Mouse (Mus musculus) adrenal gland, postnatal 14 days (tissue): ENCODE data around the gene Cdh4. TPM values are rescaled to one million over a fixed set of nuclear protein-coding genes. Genes with fewer than 3 reads are reported as not detected.
A peak's percentile ranks its signal among the peaks of the same experiment; 100 is the strongest.

ENCODE experiments used
- DNase-seq: peaks from one replicate; pipeline ENCODE4 v3.0.0; 2021; ENCODE audit warnings: mixed read lengths
- total RNA-seq: library from RNA; stranded (reverse); gene quantifications from 2 replicates; pipeline ENCODE4 v1.2.3, GENCODE M21; 2021

The Cdh4 gene
- total RNA-seq, 1 experiment from 2014 or later = 5.4 TPM

DNA sequence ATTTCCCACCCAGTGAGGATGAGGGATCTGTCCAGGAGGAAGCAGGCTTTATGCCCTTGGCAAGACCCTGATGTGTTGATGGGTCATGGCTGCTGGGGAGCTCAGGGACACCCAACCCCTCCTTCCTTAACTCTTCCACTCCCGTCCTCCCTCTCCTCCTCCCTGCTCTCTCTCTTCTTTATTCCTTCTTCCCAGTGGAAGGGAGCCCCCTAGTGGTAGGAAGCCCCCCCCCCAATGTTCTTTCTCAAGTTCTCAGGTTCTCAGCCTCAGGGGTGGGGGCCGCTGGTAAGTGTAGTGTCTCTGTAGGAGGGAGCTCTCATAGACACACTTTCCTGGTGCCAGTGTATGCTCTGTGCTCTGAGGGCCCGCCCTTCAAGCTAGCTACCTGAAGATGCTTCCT is 421.0 kb downstream of the Cdh4 start:
- DNase-seq = peak; percentile 36

DNA sequence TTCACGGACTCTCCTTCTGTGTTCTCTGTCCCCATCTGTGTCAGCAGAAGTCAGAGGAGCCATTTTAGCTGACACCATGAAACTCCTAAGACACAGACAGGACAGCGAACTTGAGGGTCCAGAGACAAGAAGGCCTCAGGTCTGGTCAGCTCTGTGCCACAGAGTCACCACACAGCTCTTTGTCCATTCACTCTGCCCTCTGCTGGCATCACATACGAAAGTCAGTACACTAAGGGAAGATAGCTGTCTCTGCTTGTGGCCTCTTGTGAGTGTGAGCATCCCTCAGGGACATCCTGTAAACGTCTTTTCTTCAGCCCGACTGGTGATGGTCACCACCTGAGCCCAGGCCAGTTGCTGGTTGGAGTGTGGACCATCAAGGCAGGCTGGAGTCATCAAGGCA is 422.9 kb downstream of the Cdh4 start:
- DNase-seq = no peak

DNA sequence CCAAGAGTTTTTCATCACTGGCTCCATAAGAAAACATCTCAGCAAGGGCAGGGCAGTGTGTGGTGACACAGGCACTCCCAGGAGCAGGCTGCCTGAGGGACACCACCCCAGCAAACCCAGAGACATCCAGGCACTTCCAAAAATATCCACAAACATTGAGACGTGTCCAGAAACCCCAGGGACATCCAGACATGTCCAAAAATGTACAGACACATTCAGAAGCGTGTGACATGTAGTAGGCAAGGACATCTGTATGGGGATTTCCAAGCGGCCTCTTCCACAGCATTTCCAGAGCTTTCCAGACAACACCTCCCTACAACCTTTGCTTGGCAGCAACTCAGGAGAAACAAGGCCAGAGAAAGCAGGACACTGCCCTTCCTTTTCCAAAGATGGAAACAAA is 425.4 kb downstream of the Cdh4 start:
- DNase-seq = no peak

DNA sequence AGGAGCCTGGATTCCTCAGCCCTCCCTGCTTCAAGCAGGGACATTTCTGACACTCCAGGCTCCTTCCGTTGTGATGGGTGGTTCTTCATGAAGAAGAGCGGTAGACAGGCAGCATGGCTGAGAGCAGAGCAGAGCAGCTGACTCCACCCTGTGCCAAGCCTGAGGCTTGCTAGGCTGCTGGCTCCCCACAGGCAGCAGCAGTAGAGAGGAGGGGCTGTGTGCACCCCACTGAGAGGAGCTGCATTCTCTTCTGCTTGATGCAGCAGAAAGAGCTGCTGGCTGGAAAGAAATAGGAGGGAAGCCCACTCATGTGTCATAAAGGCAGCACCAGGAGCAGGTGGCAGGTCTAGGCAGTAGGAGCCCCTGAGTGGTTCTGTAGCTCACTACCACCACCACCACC is 427.6 kb downstream of the Cdh4 start:
- no peak for DNase-seq

DNA sequence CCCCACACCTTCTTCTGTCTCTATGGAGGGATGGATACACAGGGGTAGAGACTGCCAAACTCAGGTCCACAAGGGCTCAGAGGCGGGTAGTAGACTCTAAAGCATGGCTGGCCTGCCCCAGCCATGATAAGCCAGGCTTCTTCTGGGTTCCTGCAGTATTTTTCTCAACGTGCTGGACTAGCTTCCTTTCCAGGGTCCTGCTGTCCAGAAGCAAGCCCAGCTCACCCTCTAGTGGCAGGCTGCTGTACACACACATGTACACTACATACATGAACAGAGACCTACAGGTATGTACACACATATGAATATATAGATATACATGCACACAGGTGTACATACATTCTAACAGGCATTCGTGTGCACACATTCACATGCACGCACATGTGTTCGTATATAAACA is 430.5 kb downstream of the Cdh4 start:
- DNase-seq = peak; percentile 36

DNA sequence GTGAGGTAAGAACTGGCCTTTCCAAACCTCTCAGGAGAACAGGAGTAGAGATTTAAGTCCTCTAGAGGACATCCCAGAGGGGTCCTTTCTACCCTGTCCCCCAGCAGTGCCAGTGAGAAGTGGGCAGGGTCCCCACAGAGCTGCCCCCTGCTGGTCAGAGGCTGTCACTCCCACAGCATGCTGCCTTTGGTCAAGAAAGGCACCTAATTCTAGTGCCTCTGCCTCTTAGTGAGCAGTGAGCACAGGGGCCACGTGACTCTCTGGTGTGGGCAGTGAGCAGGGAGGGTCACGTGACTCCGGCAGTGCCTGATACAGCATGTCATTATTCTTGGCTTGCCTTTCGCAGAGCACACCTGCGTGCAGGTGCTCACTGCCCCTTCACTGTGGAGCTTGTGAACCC is 431.1 kb downstream of the Cdh4 start:
- peak; percentile 21 for DNase-seq

DNA sequence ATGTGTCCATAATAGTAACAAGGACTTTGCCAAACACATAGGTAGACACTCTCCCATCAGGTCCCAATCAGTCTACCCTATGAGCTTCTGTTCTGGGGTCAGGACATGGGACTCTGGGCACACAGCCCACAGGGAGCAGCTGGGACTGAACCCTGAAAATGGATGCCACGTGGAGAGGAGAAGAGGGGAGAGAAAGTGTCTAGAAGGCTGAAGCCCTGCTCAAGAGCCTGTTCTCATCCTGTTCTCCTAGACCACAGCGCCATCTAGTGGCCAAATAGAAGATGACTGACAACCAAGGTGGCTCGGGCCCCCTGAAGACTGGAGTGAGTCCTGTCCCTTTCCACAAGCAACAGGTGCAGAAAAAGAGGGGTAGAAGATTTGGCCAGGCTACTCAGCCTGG is 432.9 kb downstream of the Cdh4 start:
- DNase-seq = peak; percentile 81

DNA sequence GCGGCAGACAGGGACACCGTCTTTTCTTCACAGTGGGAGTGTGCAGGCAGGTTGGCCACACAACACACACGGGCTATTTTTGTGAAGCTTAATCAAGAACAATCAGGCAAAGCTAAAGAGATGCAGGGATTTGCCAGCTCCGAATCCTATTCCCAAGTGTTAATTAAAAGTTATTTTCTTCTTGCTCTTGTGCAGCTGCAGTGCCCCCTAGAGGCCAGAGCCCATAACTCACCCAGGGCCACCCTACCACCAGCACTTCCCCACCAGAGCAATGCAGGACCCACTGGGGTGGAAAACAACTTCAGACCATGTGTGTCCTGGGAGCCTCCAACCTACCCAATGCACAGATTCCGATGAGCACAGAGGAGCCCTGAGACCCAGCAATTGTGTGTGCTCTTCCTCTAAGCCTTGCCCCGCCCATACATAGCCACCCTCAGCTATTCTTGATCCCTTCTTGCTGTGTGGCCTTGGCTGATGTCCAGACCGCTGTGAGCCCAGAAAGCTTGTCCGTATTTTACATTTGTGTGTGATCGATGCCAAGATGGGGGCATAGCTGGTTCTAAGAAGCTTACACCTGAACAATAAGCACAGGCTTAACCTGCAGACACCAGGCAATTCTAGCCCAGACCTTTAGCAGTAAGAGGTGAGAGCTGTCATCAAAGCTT is 435.5 kb downstream of the Cdh4 start:
- DNase-seq = peak; percentile 56

DNA sequence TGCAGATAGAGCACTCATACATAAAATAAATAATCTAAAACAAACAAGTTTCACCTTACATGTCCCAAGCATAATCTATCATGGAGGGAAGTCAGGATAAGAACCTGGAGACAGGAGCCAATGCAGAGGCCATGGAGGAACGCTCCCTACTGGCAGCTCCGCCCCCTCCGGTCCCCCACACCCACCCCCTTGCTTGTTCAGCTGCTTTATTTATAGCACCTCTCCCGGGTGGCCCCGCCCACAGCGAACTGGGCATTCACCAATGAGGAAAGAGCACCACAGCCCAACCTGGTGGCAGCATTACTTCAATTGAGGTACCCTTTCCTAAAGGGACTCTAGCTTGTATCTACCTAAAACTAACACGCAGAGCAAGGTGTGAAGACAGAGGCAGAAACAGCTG is 442.3 kb downstream of the Cdh4 start:
- no peak for DNase-seq

DNA sequence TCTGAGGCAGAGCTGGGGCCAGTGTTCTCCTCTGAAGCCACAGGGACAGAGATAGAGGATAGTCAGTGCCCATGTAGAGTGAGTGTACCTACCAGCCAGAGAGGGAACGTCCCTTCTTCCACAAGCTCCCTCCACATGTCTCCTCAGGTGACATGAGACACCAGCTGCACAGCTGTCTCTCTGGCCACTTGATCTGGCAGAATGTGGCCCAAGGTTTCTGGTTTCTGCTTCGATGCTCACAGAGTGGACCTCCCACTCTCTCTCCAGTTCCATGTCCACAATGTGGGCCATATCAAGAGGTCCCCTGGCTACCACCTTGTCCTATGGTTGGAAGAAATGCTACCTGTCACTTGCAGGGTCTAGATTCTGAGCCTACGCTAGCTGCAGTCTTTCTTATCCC is 448.8 kb downstream of the Cdh4 start:
- DNase-seq = no peak

DNA sequence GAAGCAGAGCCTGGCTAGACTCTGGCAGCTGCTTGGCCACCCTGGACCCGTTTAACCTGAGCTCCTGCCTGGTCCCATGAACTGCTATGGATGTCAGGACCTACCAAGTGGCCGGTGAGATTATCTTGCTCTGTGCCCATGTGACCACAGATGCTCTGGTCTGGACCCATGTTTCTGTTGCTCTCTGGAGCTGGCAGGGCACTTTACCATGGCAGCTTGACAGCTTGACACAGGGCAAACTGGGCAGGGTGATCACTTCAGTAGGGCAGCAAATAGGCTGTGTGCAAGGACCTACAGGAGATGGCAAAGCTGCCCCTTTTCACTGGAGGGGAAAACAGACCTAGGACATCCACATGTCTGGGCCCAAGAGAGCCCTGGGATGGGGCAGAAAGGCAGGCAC is 454.7 kb downstream of the Cdh4 start:
- no peak for DNase-seq

DNA sequence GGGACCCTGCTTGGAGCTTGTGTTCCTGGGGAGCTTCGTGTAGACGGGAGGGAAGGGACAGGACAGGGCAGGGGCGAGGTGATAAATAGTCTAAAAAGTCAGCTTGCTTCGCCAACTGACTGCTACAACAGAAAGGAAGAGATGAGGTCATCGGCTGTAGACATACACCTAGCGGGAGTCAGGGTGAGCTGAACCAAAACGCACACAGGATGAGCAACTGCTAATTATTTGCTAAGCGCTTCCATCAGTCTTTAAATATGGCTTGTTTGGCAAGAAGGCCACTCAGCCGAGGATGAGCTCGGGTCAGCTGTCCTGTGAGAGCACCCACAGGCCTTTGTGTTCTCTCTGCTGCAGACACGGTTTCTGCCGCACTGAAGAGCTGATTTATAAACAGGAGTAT is 470.7 kb downstream of the Cdh4 start:
- no peak for DNase-seq

DNA sequence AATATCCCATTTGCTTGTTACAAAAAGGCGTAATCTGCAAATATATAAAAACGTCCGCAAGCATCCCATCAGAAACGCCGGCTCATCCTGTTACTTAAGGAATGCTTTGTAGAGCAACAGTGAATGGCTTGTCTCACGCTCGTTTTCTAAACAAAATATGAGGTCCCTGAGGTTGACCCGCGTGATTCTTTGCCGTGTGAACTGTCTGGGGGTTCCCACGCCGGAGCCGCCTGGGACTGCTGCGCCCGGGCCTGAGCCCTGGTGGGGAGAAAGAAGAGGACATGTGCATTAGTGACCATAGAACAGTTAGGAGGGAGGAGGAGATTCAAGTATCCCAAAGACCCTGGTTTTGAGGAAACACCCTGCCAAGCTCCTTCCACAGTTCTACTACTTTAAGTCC is 471.1 kb downstream of the Cdh4 start:
- no peak for DNase-seq

DNA sequence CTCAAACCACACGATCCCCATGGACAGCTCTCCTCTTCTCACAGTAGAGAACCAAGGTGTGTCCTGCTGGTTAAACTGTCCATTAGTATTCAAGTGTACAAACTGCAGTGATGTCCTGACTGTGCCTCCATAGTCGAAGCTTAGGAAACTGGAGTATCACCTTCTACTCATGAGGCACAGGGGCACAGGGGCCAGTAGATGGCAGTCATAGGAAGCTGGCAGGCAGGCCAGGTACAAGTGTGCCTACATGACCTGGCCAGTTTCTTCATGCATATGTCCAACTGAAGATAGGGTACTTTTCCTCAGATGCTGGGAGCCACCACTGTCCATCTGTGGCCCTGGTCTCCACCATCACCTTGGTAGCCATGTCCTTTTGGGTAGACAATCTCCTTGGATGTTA is 472.0 kb downstream of the Cdh4 start:
- DNase-seq = no peak

DNA sequence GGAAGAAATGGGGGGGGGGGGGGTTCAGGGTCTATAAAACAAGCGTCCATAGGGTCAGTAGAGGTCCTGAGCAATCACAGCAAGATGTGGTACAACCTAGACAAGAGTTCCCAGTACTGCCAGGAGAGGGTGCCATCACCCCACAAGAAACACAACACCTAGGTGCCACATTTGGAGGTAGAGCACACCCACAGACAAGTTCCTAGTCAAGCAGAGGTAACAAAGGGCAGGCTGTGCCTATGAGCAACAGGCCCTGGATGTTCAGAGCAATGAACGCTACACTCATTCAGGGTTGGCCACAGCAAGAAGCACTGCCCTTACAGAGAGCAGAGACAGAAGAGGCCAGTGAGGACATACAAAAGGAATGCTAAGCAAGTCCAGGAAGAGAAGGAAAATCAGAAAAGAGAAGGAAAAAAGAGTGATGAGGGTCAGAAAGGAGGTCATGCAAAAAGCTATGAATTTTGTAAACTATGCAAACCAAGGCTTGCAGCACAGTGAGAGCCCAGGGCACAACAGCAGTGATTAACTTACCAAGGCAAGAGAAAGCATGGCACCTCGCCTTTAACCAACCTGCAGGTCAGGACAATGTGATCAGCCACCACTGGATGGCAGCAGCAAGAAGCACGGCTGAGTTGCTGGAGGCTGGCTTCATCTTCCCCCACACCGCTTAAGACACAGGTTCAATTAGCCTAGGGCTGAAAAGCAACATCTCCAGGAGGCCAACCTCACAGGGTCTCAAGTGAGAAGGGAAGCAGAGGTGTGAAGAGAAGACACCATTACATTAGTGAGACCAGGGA is 474.8 kb downstream of the Cdh4 start:
- peak; percentile 84 for DNase-seq

DNA sequence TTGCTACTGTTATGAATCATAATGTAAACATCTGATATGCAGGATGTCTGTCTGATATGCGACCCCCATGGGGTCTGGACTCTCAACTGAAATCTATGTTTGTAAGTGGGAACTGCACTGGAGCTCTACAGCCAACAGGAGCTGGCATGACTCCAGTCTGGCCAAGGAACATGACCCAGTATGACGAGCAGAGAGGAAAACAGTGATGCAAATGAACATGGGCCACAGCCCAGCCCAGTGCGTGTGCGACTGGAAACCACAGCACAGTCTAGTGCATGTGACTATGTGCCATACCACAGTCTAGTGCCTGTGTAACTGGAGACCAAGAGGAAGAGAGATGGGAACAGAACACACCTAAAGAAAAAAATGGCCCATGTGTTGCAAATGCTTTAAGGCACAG is 477.8 kb downstream of the Cdh4 start:
- DNase-seq = peak; percentile 29

DNA sequence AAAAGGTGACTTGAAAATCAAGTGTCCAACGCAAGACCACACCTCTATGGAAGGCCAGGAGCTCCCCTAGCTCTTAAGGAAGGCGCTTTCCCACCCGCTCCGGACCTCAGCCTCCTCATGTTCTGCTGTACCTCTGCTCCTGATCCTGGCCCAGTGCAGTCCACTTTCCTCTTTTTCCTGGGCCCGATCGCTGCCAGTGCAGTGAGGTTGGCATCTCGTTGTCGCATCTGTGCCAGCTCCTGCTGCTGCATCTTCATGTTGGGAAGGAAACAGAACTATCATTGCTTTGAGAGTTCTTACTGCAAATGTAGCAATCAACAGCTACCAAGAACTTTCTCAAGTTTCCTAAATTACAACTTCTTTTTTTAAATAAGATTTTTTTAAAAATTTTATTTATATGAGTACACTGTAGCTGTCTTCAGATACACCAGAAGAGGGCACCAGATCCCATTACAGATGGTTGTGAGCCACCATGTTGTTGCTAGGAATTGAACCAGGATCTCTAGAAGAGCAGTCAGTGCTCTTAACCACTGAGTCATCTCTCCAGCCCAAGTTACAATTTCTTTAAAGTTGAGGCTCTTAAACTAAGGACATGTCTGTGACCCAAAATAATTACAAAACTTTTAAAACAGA is 478.9 kb downstream of the Cdh4 start:
- no peak for DNase-seq

DNA sequence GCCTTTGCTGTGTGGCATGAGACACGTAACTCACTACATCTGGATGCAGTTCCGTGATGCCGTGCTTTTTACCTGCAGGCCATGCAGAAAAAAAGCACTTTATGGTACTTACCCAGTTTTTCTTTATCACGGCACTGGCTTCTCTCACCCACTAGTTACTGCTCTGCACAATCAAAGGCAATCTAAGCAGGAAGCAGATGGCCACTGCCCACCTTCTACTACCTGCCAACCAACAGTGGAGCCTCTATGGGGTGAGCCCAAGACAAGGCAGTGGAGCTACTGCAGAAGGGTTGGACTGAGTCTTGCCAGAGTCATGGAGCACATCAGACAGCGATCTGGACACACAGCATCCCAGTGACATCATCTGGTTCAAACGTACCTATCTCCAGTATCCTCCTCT is 481.8 kb downstream of the Cdh4 start:
- no peak for DNase-seq

DNA sequence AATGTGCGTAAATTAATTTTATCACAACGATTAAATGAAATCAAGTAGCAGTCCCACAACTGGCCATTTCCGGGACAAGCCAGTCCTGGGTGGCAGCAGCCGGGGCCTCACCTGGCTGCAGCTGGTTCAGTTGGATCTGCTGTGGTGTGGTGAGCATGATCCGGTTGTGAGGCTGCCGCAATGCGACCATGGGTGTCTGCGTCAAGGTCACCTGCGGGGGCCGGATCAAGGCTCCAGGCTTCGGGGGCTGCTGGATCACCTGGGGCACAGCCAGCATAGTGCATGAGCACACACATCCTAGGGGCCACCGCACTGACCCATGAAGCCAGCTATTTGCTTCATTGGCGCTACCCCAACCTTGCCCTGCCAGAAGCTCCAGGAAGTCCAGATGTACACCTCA is 486.9 kb downstream of the Cdh4 start:
- peak; percentile 28 for DNase-seq

DNA sequence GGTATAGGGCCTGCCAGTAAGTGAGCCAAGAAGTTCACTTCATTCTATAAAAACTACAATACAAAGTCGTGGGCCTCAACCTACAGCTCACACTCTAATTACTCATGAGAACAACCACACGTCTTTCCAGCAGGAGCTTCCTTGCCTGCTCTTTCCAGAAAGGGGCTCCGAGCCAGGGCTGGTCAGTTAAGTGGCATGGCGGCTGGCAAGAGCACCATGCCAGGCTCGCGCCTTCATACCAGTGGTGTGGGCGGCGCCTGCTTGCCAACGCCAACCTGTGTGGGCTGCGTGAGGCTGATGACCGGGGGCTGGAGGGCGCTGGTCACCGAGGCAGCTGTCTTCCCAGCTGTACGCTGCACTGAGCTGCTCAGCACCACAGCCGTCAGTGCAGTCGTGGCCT is 489.5 kb downstream of the Cdh4 start:
- DNase-seq = no peak

DNA sequence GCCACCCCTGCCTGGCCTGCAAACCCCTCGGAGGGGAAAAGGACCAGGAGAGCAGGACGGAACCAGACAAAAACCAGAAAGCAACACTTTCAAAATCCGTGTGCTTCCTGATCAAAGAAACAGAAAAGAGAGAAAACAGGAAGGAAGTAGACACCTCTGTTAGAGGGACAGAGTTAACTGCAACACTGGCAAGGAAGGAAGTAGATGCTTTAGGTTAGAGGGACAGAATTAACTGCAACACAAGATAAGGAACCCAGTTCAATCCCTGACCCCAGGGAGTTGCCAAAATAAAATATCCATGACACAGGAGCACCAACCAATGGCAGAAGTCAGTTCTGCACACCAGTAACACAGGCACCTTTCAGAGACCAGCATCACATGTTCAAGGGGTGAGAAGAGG is 491.9 kb downstream of the Cdh4 start:
- DNase-seq = no peak

DNA sequence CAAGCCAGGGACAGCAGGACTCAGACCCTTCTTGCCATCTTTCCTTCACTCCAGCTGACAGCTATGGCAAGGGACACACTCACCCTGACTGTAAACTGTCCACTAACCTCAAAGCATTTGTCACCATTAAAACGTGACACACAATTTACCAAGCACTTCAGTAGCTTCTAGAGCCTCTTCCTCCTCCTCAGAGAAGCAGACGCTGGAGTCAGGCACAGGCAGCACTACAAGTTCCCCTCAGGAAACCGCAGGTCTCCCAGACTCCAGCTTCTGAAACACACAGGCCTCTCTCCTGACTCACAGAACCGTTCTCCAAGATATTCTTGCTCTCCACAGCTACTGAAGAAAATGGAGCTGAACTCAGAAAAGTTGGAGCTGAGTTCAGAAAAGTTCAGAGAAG is 494.9 kb downstream of the Cdh4 start:
- no peak for DNase-seq

DNA sequence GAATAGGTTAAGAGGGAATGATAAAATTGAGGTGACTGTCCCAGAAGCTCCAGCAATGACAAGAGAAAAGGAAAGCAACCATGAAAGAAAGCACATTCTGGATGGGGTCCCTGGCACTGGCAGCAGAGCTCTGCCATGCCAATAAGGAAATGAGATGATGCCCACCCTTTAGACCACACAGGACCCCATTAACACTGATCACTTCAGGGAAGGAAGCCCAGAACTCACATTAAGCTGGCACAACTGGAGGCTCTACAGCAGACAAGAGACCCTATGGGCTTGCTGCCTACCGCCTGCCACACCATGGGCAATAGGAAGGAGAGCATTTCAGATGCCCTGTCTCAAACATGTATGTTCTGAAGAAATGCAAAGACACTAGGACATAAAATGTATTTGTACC is 499.5 kb downstream of the Cdh4 start:
- no peak for DNase-seq

DNA sequence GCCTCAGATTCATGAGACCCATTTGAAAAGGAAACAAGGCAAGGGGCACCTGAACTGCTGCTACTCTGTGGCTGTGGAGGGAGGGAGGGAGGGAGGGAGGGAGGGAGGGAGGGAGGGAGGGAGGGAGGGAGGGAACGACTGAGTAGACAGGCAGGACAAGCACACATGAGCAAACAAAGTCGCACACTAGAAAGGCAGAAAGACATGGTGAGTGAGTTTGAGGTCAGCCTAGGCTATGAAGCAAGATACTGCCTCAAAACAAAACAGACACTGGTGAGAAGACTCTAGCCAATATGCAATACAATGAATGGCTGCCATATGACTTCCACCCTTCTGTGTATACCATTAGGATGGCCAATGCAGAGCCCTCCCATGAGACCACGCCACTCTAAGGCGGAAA is 502.8 kb downstream of the Cdh4 start:
- DNase-seq = no peak
